8 mouse cellular contexts compared by ENCODE assay signal in the genomic region with DNA sequence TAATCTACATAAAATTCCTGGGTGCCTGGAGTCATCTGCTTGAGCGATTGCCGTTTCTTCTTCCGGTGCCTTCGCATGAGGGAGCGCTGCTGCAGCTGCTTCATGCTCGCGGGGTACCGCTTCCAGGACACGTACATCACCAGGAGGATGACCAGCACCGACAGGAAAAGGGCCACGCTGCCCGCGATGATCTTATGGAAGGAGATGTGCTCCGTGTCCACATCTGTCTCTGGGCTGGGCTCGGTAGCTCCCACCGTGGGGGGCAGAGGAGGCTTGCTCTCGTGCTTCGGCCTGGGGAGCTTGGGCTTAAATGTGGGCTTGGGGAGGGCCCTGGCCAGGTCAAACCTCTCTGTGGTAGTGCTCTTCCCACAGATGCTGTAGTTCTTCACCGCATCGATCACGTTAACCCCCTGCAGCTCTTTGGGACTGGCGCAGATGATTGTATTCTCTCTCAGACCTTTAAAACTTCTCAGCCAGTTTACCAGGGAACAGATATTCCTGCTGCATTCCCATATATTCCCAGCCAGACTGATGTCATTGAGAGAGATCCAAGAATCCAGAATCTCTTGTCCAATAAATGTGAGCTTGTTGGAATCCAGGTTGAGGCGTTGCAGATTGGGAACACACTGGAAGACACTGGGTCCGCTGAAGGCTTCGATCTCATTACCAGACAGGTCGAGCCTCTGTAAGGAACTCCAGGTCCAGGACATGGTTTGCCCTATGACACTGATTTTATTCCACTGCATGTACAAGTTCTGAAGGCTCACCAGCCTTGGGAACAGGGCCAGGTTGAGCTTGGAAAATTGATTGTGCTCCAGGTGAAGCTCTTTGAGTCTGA. TPM values are rescaled to one million over a fixed set of nuclear protein-coding genes. Genes with fewer than 3 reads are reported as not detected.
DNase-seq lines count a peak whose midpoint lies in the region; ATAC-seq and TF ChIP-seq lines count a peak whose summit lies in the region.
"Had no signal": no experiment of that assay in that cellular context is flagged by ENCODE, and none has a peak within 500 bp of the region (broad histone marks: within the 10 kb centered on the region; RNA-seq: fewer than 3 reads in every experiment).

No protein-coding gene starts in this region.

- TF ChIP-seq EP300 in lung, postnatal 0 days (IDR thresholded peaks at IDR 0.05), result no peak

- no peak for DNase-seq in lung, postnatal 0 days (ENCODE audit: low spot score)
- no peak for DNase-seq in lung, postnatal 10 days
- DNase-seq in midbrain, postnatal 0 days (ENCODE audit: low spot score), result peak; percentile 50
- no peak for DNase-seq in urinary bladder, adult 18-20 months (ENCODE audit: low spot score in 2 of 2)
- DNase-seq in ovary, adult 18-20 months (ENCODE audit: low spot score), result no peak

- H3K9ac ChIP-seq in lung, postnatal 0 days (replicated peaks; ENCODE audit: low read depth), result no peak overlapping the region
- peak overlapping the region; percentile 21; the same call in 1 of the 2 replicates for H3K9ac ChIP-seq in embryonic facial prominence, embryonic 15.5 days
- no peak overlapping the region for H3K9ac ChIP-seq in intestine, postnatal 0 days (ENCODE audit: low read depth, low read length)
- peak overlapping the region; percentile 64 for H3K9ac ChIP-seq in midbrain, postnatal 0 days (replicated peaks; ENCODE audit: low read length, poor library complexity, severe bottlenecking)

- H3K4me2 ChIP-seq in lung, postnatal 0 days (replicated peaks; ENCODE audit: low read depth, low read length), result peak overlapping the region; percentile 38
- peak overlapping the region; percentile 74 for H3K4me2 ChIP-seq in embryonic facial prominence, embryonic 15.5 days (replicated peaks)
- peak overlapping the region; percentile 57 for H3K4me2 ChIP-seq in intestine, postnatal 0 days (replicated peaks; ENCODE audit: low read depth)
- peak overlapping the region; percentile 71 for H3K4me2 ChIP-seq in midbrain, postnatal 0 days (ENCODE audit: low read depth, low read length, poor library complexity, severe bottlenecking)

- no peaks in the 10 kb centered on the region for H3K36me3 ChIP-seq in lung, postnatal 0 days (ENCODE audit: insufficient read depth, low read length)
- no peaks in the 10 kb centered on the region for H3K36me3 ChIP-seq in embryonic facial prominence, embryonic 15.5 days
- H3K36me3 ChIP-seq in intestine, postnatal 0 days (ENCODE audit: control insufficient read depth, insufficient read depth), result no peaks in the 10 kb centered on the region
- no peaks in the 10 kb centered on the region for H3K36me3 ChIP-seq in midbrain, postnatal 0 days (ENCODE audit: insufficient read depth, low read length)

- TF ChIP-seq CTCF in lung, postnatal 0 days (IDR thresholded peaks at IDR 0.05), result no peak
- no peak for TF ChIP-seq CTCF in intestine, postnatal 0 days (IDR thresholded peaks at IDR 0.05; ENCODE audit: low read depth)
- TF ChIP-seq CTCF in midbrain, postnatal 0 days (IDR thresholded peaks at IDR 0.05), result no peak

- no peaks in the 10 kb centered on the region for H3K9me3 ChIP-seq in lung, postnatal 0 days (ENCODE audit: low read length)
- no peaks in the 10 kb centered on the region for H3K9me3 ChIP-seq in embryonic facial prominence, embryonic 15.5 days (replicated peaks)
- H3K9me3 ChIP-seq in intestine, postnatal 0 days (ENCODE audit: control insufficient read depth), result no peaks in the 10 kb centered on the region
- H3K9me3 ChIP-seq in midbrain, postnatal 0 days (ENCODE audit: low read length), result no peaks in the 10 kb centered on the region

- H3K27me3 ChIP-seq in lung, postnatal 0 days (replicated peaks; ENCODE audit: insufficient read depth, low read length), result 0 out of 2 replicates have a peak, but pooled peaks cover 4% of the 10 kb centered on the region
- peaks cover 13% of the 10 kb centered on the region for H3K27me3 ChIP-seq in embryonic facial prominence, embryonic 15.5 days
- peaks cover 6% of the 10 kb centered on the region; the same call in 1 of the 2 replicates for H3K27me3 ChIP-seq in intestine, postnatal 0 days (replicated peaks; ENCODE audit: control insufficient read depth, insufficient read depth, low read length)
- peaks cover 3% of the 10 kb centered on the region; the same call in 1 of the 2 replicates for H3K27me3 ChIP-seq in midbrain, postnatal 0 days (ENCODE audit: insufficient read depth, low read length)

- ATAC-seq in lung, postnatal 0 days, result no peak
- ATAC-seq in embryonic facial prominence, embryonic 15.5 days (ENCODE audit: insufficient number of reproducible peaks, low FRiP score, low TSS enrichment, low read depth), result no peak
- no peak for ATAC-seq in intestine, postnatal 0 days
- ATAC-seq in midbrain, postnatal 0 days (ENCODE audit: low FRiP score), result no peak

- peak overlapping the region; percentile 20 for H3K4me3 ChIP-seq in lung, postnatal 0 days (ENCODE audit: low read depth, low read length)
- H3K4me3 ChIP-seq in embryonic facial prominence, embryonic 15.5 days (replicated peaks), result peak overlapping the region; percentile 45
- peak overlapping the region; percentile 29 for H3K4me3 ChIP-seq in intestine, postnatal 0 days (ENCODE audit: low read depth, low read length)
- H3K4me3 ChIP-seq in midbrain, postnatal 0 days (ENCODE audit: low read depth, low read length), result peak overlapping the region; percentile 55

- H3K4me1 ChIP-seq in lung, postnatal 0 days (ENCODE audit: insufficient read depth, low read depth, low read length), result no peaks in the 10 kb centered on the region
- H3K4me1 ChIP-seq in embryonic facial prominence, embryonic 15.5 days, result peaks cover 12% of the 10 kb centered on the region; the same call in 1 of the 2 replicates
- no peaks in the 10 kb centered on the region for H3K4me1 ChIP-seq in intestine, postnatal 0 days (replicated peaks; ENCODE audit: control insufficient read depth, insufficient read depth, low read length)
- no peaks in the 10 kb centered on the region for H3K4me1 ChIP-seq in midbrain, postnatal 0 days (ENCODE audit: insufficient read depth, low read length)

- H3K27ac ChIP-seq in lung, postnatal 0 days (ENCODE audit: low read length), result no peak overlapping the region
- H3K27ac ChIP-seq in embryonic facial prominence, embryonic 15.5 days (replicated peaks), result no peak overlapping the region
- no peak overlapping the region for H3K27ac ChIP-seq in intestine, postnatal 0 days (ENCODE audit: low read depth, low read length)
- H3K27ac ChIP-seq in midbrain, postnatal 0 days (ENCODE audit: low read depth, low read length), result peak overlapping the region; percentile 63

- 9% methylated on average over 26 of the region's 26 CpGs for WGBS in lung, postnatal 0 days
- 4% methylated on average over 26 of the region's 26 CpGs for WGBS in embryonic facial prominence, embryonic 15.5 days
- WGBS in intestine, postnatal 0 days, result 8% methylated on average over 26 of the region's 26 CpGs
- 3% methylated on average over 26 of the region's 26 CpGs for WGBS in midbrain, postnatal 0 days

RNA-seq across cellular contexts. Expression of a gene that starts 1.9 kb away (rescaled TPM):
- 0.11 and 0.14 TPM in 2 replicates for polyA plus RNA-seq in lung, postnatal 0 days (2015; fragmentation: Nextera tagmentation; extraction: Ambion mirVana)
- polyA plus RNA-seq in embryonic facial prominence, embryonic 15.5 days (2015; fragmentation: Nextera tagmentation; extraction: Ambion mirVana), result 10.3 and 11.5 TPM in 2 replicates
- polyA plus RNA-seq in intestine, postnatal 0 days (2015; fragmentation: Nextera tagmentation; extraction: Ambion mirVana), result 1.4 and 1.6 TPM in 2 replicates
- 45.2 and 50.9 TPM in 2 replicates for total RNA-seq in midbrain, postnatal 0 days (2014; rRNA removed)
- polyA plus RNA-seq in midbrain, postnatal 0 days (2015; fragmentation: Nextera tagmentation; extraction: Ambion mirVana), result 41.0 and 44.3 TPM in 2 replicates
- polyA plus RNA-seq: spleen, adult 2 months had no signal

Comparison
In these comparisons a context has a peak if more than half of its experiments do, and no peak if none do; other contexts are left out.
1. H3K9ac ChIP-seq: peak in embryonic facial prominence, embryonic 15.5 days (single experiment) and midbrain, postnatal 0 days (single experiment); none in lung, postnatal 0 days (single experiment) and intestine, postnatal 0 days (single experiment).
2. Peak in every context shown above with its lines, with median percentiles within 50 percentile points of each other: H3K4me2 ChIP-seq and H3K4me3 ChIP-seq.